Mouse (Mus musculus) CD4-positive helper T cell, adult 2 months (primary cell): Measurements from ENCODE around the gene Itpripl2.

Experiments
- DNase-seq: peaks from one replicate; pipeline ENCODE4 v3.0.0-alpha.2; 2012; ENCODE audit warnings: low read depth, missing footprints, low spot score

The Itpripl2 gene

DNA sequence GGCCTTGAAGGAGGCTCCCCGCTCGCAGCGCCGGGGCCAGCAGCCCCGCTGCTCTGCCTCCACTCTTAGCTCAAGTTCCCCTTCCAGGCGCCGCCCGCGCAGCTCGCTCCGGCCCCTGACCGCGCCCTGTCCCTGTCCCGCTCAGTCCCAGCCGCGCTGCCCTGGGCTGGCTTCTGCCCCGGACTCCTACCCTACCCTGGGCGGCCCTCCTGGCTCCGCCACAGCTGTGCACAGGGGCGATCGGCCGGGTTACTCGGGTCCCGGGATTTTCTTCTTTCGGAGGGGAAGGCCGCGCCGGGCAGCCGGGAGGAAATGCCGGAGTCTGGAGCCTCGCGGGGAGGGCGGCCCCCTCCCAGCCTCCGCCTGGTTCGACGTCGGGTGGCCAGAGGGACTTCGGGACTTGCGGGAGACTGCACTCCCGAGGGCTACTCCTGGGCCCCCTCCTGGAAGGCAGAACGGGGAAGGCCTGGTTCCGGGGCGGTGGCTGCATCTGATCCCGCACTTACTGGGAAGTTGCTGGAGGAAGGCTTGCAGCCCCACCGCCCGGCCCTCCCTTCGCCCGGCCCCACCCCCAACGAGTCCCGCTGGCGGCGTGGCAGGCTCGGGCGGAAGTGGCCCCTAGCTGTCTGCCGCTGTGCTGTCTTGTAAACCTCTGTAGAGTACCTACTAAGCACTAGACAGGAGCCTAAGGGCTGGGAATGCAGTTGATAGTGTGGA is at the start of gene Itpripl2:
Gene Itpripl2, minus strand, starts transcription at position 545 of the 717 bp plus-strand sequence.
- DNase-seq: peak; percentile 60

DNA sequence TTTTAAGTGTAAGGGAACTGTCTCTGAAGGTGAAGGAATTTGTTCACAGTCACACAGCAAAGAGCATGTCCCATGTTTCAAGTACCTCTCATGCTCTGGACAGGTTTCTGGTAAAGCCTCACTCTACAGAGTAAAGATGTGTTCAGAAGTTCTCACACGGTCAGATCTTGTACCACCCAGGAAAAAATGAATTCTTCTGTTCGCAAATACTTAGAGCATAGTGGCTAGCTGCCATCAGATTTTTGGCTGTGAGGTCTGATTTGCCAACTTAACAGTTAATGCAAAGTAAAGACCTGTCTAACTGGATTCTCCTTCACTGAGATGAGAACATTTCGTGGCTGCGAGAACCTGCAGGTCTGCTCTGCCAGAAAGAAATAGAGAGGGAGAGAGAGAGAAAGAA is 43.3 kb upstream of the Itpripl2 start:
- no peak for DNase-seq

DNA sequence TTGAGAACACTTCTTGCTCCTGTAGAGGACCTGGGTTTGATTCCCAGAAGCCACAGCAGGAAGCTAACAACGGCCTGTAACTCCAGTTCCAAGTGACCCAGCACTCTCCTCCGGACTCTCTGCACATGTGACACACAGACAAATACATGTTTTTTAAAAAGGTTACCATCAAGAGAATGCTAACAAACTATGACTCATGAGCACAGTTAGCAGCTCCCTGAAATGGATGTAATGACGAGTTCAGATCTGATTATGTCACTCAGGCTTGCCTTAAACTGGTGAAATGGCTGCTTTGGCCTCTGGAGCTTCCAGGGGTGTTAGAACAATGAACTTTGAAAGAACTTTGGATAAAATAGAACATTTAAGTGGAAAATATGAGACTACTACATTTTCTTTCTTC is 42.6 kb upstream of the Itpripl2 start:
- DNase-seq: no peak

DNA sequence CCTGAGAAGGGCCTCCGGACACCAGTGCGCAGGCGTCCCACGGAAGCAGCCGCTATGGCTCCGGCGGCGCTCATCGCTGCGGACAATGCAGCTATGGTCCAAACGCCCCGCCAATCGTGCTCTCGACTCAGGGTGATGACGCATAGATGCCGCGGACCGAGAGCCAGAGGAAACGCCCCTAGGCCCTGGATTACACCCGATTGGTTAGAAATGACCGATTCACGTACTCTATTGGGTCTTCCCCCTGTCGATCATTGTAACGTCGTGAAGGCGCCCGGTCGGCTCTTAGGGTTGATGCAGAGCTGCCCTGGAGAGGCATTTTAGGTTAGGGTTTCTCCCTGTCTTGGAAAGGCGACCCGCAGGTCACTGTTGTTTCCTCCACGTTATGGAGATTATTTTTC is 41.4 kb upstream of the Itpripl2 start, which contains the start of gene Coq7:
Gene Coq7, minus strand, starts transcription at position 179 of the 401 bp plus-strand sequence.
- DNase-seq: peak; percentile 98

DNA sequence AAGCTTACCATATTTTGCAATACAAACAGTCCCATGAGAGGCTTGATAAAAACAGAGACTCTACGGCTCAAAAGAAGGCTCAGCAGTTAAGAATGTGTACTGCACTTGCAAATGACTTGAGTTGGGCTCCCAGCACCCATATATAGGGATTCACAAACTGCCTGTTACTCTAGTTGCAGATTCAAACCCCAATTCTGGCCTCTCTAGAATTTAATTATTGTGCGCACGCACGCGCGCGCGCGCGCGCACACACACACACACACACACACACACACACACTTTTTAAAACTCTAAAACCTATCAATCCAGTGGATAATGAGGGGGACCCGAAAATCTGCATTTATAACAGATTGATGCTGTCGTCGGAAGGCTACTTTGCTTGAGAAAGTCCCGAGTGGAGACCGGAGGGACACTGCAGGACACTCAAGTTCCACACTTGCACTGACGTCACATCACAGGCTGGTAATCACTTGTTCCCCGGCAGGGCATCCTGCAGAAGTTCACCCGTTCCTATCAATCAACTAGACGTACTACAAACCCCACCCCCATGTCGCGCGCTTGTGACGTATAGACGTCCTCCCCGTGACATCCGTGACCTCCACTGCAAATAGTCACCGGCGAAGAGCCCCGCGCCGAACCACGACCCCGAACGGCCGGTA is 40.9 kb upstream of the Itpripl2 start:
- DNase-seq: peak; percentile 98

DNA sequence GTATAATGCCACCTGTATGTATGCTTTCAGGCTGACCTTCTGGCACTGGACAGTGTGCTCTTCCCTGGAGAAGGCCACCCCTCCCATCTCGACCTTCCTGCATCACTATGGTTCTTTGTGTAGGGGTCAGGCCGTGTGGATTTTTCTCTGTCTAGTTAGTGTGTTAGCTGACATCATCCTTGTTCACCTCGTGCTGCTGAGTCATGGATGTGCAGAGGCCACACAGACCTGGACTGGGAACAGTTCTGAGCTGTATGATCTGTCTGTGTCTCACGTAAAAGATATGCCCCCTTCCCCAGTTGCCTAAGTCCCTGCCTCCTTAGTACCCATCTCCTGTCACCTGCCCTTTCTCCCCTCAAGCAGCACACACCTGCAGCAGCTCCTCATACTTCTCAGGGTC is 35.2 kb upstream of the Itpripl2 start:
- no peak for DNase-seq

DNA sequence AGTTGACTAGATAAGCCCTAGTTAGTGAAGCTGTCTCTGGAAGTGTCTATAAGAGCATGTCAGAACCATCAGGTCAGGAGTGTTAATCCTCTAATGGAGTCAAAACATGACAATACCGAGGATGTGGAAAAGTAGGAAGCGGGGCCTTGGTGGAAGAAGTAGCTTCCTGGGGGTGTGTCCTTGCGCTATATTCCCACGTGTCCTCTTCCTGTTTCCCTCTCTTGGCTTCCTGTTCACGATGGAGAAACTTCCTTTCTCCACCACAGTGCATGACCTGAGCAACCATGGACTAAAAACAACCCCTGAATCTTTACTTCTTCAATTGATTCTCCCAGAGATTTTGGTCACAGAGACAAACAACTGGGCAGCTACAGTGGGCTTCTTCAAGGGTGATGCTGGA is 30.3 kb upstream of the Itpripl2 start:
- no peak for DNase-seq

DNA sequence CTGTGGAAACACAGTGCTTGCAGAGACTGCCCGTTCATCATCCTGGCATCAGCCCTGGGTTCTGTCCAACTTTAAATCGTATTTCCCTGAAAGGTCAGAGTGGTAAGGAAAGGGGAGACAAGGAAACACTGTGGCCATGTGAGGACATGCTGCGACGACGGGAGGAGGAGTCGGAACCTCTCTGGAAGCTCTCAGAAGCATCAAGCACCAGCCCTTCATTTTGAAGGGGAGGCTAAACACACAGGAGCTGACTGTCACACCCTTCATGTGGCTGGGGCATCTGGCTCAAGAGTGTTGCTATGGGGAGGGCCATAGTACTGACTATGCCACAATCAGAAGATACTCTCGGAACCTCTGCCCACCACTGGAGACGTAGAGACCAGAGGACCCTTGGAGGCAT is 27.9 kb upstream of the Itpripl2 start:
- DNase-seq: no peak

DNA sequence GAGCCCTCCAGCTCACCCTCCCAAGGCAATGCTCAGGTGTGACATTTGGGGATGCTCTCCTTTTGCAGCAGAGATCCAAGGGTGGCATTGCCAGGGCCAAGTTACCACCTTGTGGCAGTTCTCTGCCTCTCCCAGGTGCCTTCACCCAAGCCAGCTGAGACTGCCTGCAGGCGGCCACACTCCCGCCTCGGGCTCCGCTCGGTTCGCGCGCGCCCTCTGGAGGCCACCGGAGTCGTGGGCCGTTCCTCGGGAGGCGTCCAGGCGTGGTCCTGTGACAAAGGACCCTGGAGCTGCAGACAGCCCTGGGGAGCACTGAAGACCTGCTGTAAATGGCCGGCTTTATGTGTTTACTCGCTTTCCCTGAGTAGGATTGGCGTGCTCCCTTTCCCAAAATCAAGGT is 26.9 kb upstream of the Itpripl2 start:
- peak; percentile 68 for DNase-seq

DNA sequence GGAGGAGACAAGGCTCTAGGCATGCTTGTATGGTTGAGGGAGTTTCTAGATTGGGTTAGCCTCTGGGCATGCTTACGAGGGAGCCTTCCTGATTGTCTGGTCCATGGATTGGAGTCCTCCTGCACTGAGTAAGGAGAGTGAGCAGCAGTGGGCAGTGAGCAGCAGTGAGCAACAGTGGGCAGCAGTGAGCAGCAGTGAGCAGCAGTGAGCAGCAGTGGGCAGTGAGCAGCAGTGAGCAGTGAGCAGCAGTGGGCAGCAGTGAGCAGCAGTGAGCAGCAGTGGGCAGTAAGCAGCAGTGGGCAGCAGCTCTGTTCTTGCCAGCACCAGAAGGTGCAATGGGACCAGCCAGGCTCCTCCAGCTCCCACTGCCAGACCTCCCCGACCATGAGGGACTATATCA is 26.0 kb upstream of the Itpripl2 start:
- DNase-seq: no peak

DNA sequence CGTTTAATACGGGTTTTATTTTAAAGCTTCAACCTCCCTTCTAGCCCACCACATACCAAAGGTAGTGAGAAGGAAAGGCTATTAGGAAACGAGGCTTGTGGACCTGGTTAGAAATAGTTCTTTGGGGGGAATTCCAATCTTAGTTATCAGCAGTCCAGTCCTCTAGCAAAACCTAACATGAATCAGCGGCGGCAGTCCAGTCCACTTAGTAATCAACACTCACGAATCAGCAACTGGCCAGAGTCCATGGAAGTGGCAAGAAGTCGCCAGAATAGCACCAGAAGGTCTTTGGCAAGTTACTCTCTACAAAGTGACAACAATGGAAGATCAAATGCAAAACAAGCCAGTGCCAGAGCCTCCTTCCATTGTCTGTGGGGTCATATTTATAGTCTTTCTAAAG is 16.8 kb upstream of the Itpripl2 start:
- DNase-seq: no peak

DNA sequence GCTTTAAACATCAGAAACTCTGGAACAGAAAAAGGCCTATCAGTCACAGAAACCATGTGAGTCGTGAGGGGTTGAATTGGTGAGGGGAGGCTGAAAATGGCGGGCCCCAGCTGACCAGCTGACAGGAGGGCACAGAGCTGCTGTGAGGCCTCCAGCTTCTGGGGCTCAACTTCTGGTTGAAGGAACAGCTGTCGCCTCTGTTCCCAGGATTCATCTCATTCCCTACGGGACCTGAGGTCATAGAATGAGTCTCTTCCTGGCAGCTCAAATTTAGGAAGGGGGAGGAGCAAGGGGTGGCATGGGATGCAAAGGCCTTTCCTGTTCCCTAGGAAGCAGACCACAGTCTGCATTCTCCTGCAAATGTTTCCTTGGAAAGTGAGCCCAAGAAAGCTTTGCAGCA is 12.1 kb upstream of the Itpripl2 start:
- DNase-seq: no peak

DNA sequence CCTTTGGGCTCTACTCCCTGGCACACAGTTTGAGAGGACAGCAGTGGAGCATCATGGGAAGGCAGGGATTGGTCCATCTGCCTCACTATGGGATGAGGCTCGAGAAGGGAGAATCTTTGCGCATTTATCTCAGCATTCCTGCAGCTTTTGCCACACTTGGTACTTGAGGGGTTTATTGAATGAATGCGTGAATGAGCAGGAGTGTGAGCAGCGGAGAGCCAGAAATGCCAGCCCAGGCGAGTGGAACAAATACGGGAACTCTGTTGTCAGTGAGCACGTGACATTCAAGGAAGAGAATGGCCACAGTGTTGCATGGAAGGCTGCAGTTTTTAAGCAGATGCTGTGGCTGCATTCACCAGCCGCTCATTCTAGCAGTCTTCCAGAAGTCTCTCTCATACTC is 10.6 kb upstream of the Itpripl2 start:
- DNase-seq: no peak

DNA sequence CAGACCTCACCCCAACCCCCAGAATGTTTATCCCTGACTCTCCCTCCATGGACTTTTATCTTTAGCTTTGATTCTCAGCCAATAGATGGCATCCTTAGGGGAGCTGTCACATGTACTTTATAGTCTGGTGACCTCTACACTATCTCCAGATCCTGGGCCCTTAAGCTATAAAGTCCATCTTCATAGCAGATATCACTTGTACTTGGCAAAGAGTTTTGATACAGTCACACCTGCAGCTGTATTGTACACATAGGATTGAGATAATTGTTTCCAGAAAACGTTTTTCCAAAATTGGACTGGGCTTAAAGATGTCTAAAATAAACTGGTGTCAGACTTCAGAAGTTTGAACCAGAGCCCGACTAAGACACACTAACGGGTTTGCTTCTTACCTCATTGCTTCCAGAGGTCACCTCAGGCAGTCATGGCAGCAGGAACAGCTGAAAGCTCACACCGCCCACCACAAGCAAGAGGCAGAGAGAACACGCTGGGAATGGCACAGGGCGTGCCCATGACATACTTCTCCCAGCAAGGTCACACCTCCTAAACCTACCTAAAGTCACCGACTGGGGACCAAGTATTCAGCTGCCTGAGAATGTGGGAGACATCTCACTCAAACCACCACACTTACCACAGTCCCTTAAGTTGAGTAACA is 8.1 kb upstream of the Itpripl2 start:
- no peak for DNase-seq

DNA sequence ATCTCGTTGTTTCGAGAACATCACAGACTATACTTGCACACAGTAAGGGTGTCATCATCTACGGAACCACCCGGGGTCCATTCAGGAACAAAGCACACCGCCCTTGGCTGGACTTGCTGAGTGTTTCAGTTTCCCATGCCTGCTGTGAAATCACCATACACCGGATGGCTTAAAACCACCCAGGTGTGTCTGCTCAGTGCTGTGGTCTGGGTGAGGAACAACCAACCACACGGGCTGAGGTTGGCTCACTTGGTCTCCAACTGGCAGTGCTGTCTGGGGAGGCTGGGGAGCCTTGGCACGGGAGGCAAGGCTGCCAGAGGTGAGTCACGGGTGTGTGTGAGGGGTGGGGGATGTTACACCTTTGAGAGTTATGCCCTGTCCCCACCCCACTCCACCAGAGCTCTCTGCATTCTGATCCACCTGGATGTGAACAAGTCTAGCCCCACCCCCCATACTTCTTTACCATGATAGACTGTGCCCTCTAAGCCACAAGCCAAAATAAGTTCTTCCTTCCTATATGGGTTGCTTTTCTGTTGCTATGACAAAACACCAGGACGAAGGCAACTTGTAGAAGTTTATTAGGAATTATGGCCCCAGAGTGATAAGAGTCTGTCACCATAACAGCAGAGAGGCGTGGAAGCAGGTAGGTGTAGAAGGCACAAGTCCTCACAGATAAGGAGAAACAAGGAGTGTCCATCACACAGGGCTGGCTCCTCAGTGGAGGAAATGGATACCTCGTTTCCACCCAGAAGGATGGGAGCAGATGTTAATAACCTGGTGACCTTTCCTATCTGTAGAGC is 7.4 kb upstream of the Itpripl2 start:
- DNase-seq: no peak

DNA sequence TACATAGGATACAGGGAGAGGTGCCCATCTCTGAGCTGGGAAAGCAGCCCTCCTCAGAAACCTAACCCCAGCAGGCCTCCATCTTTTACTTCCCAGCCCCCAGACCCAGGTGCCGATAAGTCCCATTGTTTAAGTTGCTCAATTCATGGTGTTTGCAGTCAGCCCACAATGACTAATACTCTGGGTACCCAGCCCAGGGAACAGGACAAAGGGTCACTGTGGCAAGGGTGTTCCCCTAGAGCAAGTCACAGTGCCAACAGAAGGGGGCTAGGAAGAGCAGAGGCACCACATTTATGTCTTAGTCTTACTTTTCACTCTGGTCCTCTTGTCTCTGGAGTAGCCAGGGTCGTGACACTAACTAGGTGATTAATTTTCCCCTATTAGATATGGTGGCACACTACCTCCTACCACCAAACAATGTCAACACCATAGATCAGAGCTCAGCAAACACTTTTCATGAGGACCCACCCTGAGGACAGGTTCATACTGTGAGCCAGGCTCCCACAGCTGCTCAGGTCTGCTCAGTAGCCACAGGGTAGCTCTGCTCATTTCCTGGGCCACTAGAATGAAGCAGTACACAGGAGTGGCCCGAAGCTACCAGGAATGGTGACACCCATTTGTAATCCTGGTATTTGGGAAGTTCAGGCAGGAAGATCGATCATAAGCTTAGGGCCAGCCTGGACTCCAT is 3.3 kb upstream of the Itpripl2 start:
- DNase-seq: no peak

DNA sequence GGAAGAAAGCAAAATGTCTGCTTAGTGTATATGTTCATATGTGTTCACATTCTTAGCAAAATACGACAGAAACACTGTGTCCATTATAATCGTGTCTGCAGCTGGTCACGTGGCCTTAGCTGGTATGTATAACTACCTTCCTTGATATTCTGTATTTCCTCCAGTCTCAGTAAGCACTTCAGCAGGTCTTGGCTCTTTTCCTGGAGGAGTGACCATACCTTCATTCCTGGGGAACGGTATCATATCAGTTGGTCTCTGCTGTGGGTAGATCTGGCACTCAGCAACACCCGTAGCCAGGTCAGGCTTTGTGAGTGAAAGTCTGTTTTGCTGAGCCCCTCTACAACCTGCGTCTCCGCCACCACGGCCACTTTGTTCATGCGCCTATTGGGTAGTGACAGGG is 2.1 kb upstream of the Itpripl2 start:
- DNase-seq: no peak

DNA sequence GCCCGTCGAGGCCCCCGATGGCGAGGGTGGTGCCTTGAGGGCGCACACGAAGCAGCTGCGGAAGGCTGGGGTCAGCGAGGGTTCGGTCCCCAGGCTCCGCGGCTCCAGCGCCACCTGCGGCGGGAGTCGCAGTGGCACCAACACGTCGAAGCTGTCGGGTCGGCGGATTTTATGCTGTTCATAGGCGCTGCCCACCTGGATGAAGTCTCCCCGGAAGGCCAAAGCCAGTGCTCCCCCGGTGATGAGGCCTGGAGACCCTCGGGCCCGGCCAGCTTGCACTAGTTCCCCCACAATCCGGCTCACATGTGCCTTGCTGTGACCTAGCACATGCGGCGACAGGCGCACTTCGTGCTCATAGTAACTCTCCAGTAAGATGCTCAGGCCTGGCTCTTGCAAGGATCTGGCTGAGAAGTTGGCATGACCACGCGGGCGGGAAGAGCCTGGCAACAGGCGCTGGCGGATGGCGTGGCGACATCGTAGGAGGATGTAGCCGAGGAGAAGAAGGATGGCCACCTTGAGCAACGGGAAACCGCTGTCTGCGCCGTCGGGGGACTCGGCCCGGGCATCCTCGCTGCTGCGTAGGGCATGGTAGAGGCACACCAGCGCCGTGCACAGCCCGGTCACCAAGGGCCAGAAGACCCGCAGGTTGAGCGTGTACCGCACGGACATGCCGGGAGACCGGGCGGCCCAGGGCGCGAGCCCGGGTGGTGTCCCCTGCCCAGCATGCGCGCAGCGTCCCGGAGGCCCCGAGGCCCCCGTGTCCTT is 927 bp downstream of the Itpripl2 start:
- no peak for DNase-seq

DNA sequence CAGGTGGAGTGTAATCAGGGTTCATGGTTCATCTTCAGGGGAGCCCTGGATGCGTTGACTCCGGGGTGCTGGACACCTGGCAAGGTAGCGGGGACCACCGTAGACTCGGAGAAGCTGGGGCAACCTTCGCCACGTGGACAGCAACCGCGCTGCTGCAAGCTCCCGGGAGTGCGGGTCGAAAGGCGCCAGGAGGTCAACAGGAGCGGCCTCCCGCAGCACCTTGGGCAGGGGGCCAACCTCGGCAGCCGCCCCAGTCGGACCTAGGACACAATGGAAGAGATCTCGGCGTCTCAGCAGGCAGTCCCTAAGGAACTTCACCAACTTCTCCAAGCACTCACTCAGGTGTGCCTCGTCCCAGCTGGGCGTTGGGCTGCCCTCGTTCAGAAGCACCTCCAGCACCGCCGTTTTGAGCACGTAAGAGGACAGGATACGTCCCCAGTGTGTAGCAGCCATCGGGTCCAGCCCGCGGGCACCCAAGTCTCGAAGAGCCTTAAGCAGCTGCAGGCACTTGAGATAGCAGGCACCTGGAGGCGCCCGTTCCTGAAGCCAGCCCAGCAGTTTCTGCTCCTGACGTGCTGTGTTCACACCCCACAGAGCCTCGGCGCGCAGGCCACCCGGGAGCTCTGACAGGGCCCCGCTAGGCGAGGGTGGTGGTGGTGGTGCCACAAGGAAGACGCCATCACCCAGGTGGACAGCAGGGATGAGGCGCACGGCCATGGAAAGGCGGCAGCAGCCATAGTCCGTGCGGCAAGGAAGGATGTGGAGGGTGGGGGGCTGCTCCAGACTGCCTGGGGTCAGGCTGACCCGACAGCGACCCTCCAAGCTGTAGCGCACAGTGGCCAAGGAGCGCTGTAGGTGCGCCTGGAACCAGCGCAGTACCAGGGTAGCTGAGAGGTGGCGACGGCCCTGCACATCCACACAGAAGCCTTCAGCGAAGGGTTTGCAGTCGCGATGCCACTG is 1.8 kb downstream of the Itpripl2 start:
- DNase-seq: no peak
